Mouse (Mus musculus) ovary, postnatal 36 days (tissue): ENCODE data around the gene Crisp2.

Source experiments
- DNase-seq: peaks from one replicate; pipeline ENCODE4 v3.0.0; 2022; ENCODE audit warnings: low spot score, mixed read lengths

The Crisp2 gene

GRCm38 (mm10) chr17:40716273-40716672 lies 90.5 kb downstream of the Crisp2 start:
- no peak for DNase-seq
